Mouse (Mus musculus): ENCODE measurements around the gene Plppr2. TPM values are rescaled to one million over a fixed set of nuclear protein-coding genes. Genes with fewer than 3 reads are reported as not detected.

The Plppr2 gene
- total and polyA plus RNA-seq, 2 experiments from 2014 or later, result 108 to 144 TPM

GRCm38 (mm10) chr9:21968883-21969282 is 32.0 kb downstream of the Plppr2 start:
- no peak overlapping the region for H3K4me3 ChIP-seq (ENCODE audit: low read depth, low read length)
- DNase-seq (no peak), ATAC-seq (no peak)
- 77% methylated on average over 6 of the region's 6 CpGs for WGBS
- TF ChIP-seq CTCF (IDR thresholded peaks at IDR 0.05; ENCODE audit: low read depth), result no peak
- H3K4me2 ChIP-seq (ENCODE audit: low read depth), result no peak overlapping the region
- no peak overlapping the region for H3K9ac ChIP-seq
- H3K27ac ChIP-seq (ENCODE audit: low read depth, low read length), result no peak overlapping the region
- no peaks in the 10 kb centered on the region for H3K4me1 ChIP-seq (ENCODE audit: insufficient read depth)
- no peaks in the 10 kb centered on the region for H3K27me3 ChIP-seq (ENCODE audit: insufficient read depth, low read length)
- no peaks in the 10 kb centered on the region for H3K9me3 ChIP-seq (ENCODE audit: low read length)
- no peaks in the 10 kb centered on the region for H3K36me3 ChIP-seq (ENCODE audit: insufficient read depth)

- no peak overlapping the region for H3K9ac ChIP-seq
- H3K27me3 ChIP-seq (ENCODE audit: insufficient read depth, low read length), result no peaks in the 10 kb centered on the region
- no peak for ATAC-seq
- no peak overlapping the region for H3K4me3 ChIP-seq (ENCODE audit: low read depth, low read length)
- H3K4me1 ChIP-seq (ENCODE audit: insufficient read depth), result no peaks in the 10 kb centered on the region
- no peak for TF ChIP-seq CTCF (IDR thresholded peaks at IDR 0.05; ENCODE audit: low read depth)
- no peak overlapping the region for H3K27ac ChIP-seq (ENCODE audit: low read depth, low read length)
- H3K4me2 ChIP-seq (ENCODE audit: low read depth), result no peak overlapping the region
- DNase-seq, result no peak
- WGBS, result 91% methylated on average over 4 of the region's 4 CpGs
- no peaks in the 10 kb centered on the region for H3K36me3 ChIP-seq (ENCODE audit: insufficient read depth)
- H3K9me3 ChIP-seq (ENCODE audit: low read length), result no peaks in the 10 kb centered on the region
Measured at GRCm38 (mm10) chr9:21969304-21969703, 32.5 kb downstream of the Plppr2 start.

- Histone ChIP-seq H3K9ac (no peak overlapping the region), H3K4me1 (ENCODE audit: insufficient read depth) (no peaks in the 10 kb centered on the region), H3K27ac (ENCODE audit: low read depth, low read length) (no peak overlapping the region), H3K36me3 (ENCODE audit: insufficient read depth) (no peaks in the 10 kb centered on the region), H3K4me3 (ENCODE audit: low read depth, low read length) (no peak overlapping the region), H3K9me3 (ENCODE audit: low read length) (no peaks in the 10 kb centered on the region), H3K27me3 (ENCODE audit: insufficient read depth, low read length) (no peaks in the 10 kb centered on the region), H3K4me2 (ENCODE audit: low read depth) (no peak overlapping the region)
- WGBS, result 77% methylated on average over 10 of the region's 10 CpGs
- TF ChIP-seq CTCF (IDR thresholded peaks at IDR 0.05; ENCODE audit: low read depth), result no peak
- no peak for DNase-seq
- no peak for ATAC-seq
Measured at GRCm38 (mm10) chr9:21976626-21977175, 39.9 kb downstream of the Plppr2 start.

- H3K36me3 ChIP-seq (ENCODE audit: insufficient read depth), result no peaks in the 10 kb centered on the region
- H3K4me1 ChIP-seq (ENCODE audit: insufficient read depth), result no peaks in the 10 kb centered on the region
- no peak overlapping the region for H3K9ac ChIP-seq
- TF ChIP-seq CTCF (IDR thresholded peaks at IDR 0.05; ENCODE audit: low read depth), result no peak
- H3K9me3 ChIP-seq (ENCODE audit: low read length), result no peaks in the 10 kb centered on the region
- 61% methylated on average over 5 of the region's 5 CpGs for WGBS
- no peak for DNase-seq
- H3K4me2 ChIP-seq (ENCODE audit: low read depth), result no peak overlapping the region
- H3K4me3 ChIP-seq (ENCODE audit: low read depth, low read length), result no peak overlapping the region
- no peak overlapping the region for H3K27ac ChIP-seq (ENCODE audit: low read depth, low read length)
- no peaks in the 10 kb centered on the region for H3K27me3 ChIP-seq (ENCODE audit: insufficient read depth, low read length)
- peak; percentile 38; the same call in 1 of the 2 replicates for ATAC-seq
Measured at GRCm38 (mm10) chr9:21977331-21977730, 40.5 kb downstream of the Plppr2 start.

- 41% methylated on average over 2 of the region's 2 CpGs for WGBS
- DNase-seq (no peak), ATAC-seq (no peak)
- Histone ChIP-seq H3K4me2 (ENCODE audit: low read depth) (no peak overlapping the region), H3K4me1 (ENCODE audit: insufficient read depth) (no peaks in the 10 kb centered on the region), H3K9me3 (ENCODE audit: low read length) (no peaks in the 10 kb centered on the region), H3K9ac (no peak overlapping the region), H3K4me3 (ENCODE audit: low read depth, low read length) (no peak overlapping the region), H3K27ac (ENCODE audit: low read depth, low read length) (no peak overlapping the region), H3K27me3 (ENCODE audit: insufficient read depth, low read length) (0 out of 2 replicates have a peak, but pooled peaks cover 3% of the 10 kb centered on the region), H3K36me3 (ENCODE audit: insufficient read depth) (no peaks in the 10 kb centered on the region)
- peak; percentile 53 for TF ChIP-seq CTCF (IDR thresholded peaks at IDR 0.05; ENCODE audit: low read depth)
Measured at GRCm38 (mm10) chr9:21977972-21978371, 41.1 kb downstream of the Plppr2 start.

- H3K27me3 ChIP-seq (ENCODE audit: insufficient read depth, low read length), result 0 out of 2 replicates have a peak, but pooled peaks cover 3% of the 10 kb centered on the region
- TF ChIP-seq CTCF (IDR thresholded peaks at IDR 0.05; ENCODE audit: low read depth), result no peak
- DNase-seq (no peak), ATAC-seq (no peak)
- no peaks in the 10 kb centered on the region for H3K36me3 ChIP-seq (ENCODE audit: insufficient read depth)
- H3K27ac ChIP-seq (ENCODE audit: low read depth, low read length), result no peak overlapping the region
- H3K9me3 ChIP-seq (ENCODE audit: low read length), result no peaks in the 10 kb centered on the region
- H3K4me1 ChIP-seq (ENCODE audit: insufficient read depth), result no peaks in the 10 kb centered on the region
- 91% methylated on average over 4 of the region's 4 CpGs for WGBS
- H3K4me3 ChIP-seq (ENCODE audit: low read depth, low read length), result no peak overlapping the region
- H3K9ac ChIP-seq, result no peak overlapping the region
- H3K4me2 ChIP-seq (ENCODE audit: low read depth), result no peak overlapping the region
Measured at GRCm38 (mm10) chr9:21978398-21979128, 41.7 kb downstream of the Plppr2 start.

- Histone ChIP-seq H3K4me1 (ENCODE audit: insufficient read depth) (peaks cover 6% of the 10 kb centered on the region; the same call in 1 of the 2 replicates), H3K27me3 (ENCODE audit: insufficient read depth, low read length) (peaks cover 18% of the 10 kb centered on the region), H3K36me3 (ENCODE audit: insufficient read depth) (no peaks in the 10 kb centered on the region), H3K9ac (no peak overlapping the region), H3K4me2 (ENCODE audit: low read depth) (no peak overlapping the region), H3K4me3 (ENCODE audit: low read depth, low read length) (no peak overlapping the region), H3K27ac (ENCODE audit: low read depth, low read length) (no peak overlapping the region), H3K9me3 (ENCODE audit: low read length) (no peaks in the 10 kb centered on the region)
- 4% methylated on average over 3 of the region's 3 CpGs for WGBS
- no peak for ATAC-seq
- DNase-seq, result no peak
- no peak for TF ChIP-seq CTCF (IDR thresholded peaks at IDR 0.05; ENCODE audit: low read depth)
Measured at GRCm38 (mm10) chr9:21983911-21984310, 47.1 kb downstream of the Plppr2 start.
